Mouse (Mus musculus) G1E (cell line): ENCODE measurements around the gene Fdx1l.

Source experiments
- CTCF ChIP-seq: IDR thresholded peaks from 2 replicates; pipeline ENCODE4 v1.5.1; 2012; ENCODE audit warnings: low read depth, low read length, inconsistent platforms, mixed read lengths
- GATA1 ChIP-seq: IDR thresholded peaks from 2 replicates; pipeline ENCODE4 v1.6.1; 2012; ENCODE audit warnings: borderline replicate concordance, low read length, inconsistent platforms, mixed read lengths
- POLR2AphosphoS5 ChIP-seq: IDR thresholded peaks from 2 replicates; pipeline ENCODE4 v1.6.1; 2012; ENCODE audit warnings: low read depth, low read length, inconsistent platforms; ENCODE audit not compliant: insufficient replicate concordance

DNA sequence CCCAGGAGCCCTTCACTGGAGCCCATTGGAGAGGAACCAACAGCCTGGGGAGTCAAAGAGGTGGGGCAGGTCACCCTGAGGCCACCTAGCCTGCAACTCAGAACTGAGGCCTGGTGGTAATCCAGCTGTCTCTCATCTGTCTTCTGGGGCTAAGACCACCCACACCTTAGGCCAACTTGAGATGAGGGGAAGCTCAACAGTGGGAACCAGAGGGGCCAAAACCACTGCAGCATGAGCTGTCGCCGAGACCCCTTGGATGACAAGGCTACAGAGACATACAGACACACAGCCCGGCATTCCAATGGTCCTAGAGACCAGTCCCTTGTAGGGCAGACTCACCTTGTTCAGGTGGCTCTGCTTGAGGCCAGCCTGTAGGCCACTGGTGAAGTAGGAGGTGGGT, 2.2 kb upstream of the Fdx1l start:
- no peak for TF ChIP-seq CTCF
- no peak for TF ChIP-seq GATA1
- no peak for TF ChIP-seq POLR2AphosphoS5
